Mouse (Mus musculus) C2C12 (cell line): Measurements from ENCODE around the gene Tbata.

Experiments
- CTCF ChIP-seq: IDR thresholded peaks from one replicate; pipeline ENCODE4 v1.5.1; 2011; ENCODE audit not compliant: control insufficient read depth, insufficient read depth, insufficient read length
- MYOD1 ChIP-seq: IDR thresholded peaks from one replicate; pipeline ENCODE4 v1.6.1; 2011; ENCODE audit warnings: low read depth; ENCODE audit not compliant: control insufficient read depth, insufficient read length

DNA sequence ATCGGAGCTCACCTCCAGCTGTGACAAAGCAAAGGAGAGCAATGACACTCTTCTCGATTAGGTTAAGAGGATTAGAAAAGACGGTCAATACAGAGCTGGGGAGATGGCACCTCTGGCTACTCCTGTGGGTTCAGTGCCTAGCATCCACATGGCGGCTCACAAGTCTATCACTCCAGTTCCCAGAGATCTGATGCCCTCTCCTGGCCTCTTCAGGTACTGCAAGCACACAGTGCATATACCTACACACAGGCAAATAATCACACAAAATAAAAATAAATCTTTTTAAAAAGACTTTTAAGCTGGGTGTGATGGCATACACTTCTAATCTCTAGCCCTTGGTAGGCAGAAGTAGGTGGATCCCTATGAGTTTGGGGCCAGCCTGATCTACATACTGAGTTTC lies 47.6 kb downstream of the Tbata start:
- no peak for TF ChIP-seq CTCF
- no peak for TF ChIP-seq MYOD1
